Mouse (Mus musculus): ENCODE results near the gene Lmcd1. TPM values are rescaled to one million over a fixed set of nuclear protein-coding genes. Genes with fewer than 3 reads are reported as not detected.

Gene Lmcd1
- polyA plus RNA-seq, 1 experiment from 2014 or later = 13.1 TPM

GRCm38 (mm10) chr6:112293320-112293719, 19.8 kb downstream of the Lmcd1 start:
- H3K9me3 ChIP-seq (replicated peaks) = no peaks in the 10 kb centered on the region
- no peaks in the 10 kb centered on the region for H3K4me1 ChIP-seq
- H3K4me2 ChIP-seq (replicated peaks) = no peak overlapping the region
- no peak overlapping the region for H3K27ac ChIP-seq
- H3K27me3 ChIP-seq = no peaks in the 10 kb centered on the region
- H3K9ac ChIP-seq = no peak overlapping the region
- no peaks in the 10 kb centered on the region for H3K36me3 ChIP-seq
- no peak for ATAC-seq (ENCODE audit: low FRiP score)
- WGBS = 64% methylated on average over 5 of the region's 5 CpGs
- H3K4me3 ChIP-seq = no peak overlapping the region

GRCm38 (mm10) chr6:112295269-112295668, 21.7 kb downstream of the Lmcd1 start:
- Histone ChIP-seq H3K4me2 (replicated peaks) (no peak overlapping the region), H3K9me3 (replicated peaks) (no peaks in the 10 kb centered on the region), H3K27ac (no peak overlapping the region), H3K36me3 (no peaks in the 10 kb centered on the region), H3K27me3 (no peaks in the 10 kb centered on the region), H3K4me3 (no peak overlapping the region), H3K4me1 (no peaks in the 10 kb centered on the region), H3K9ac (no peak overlapping the region)
- ATAC-seq (ENCODE audit: low FRiP score) = no peak
- 81% methylated on average over 3 of the region's 3 CpGs for WGBS

- no peak for ATAC-seq (ENCODE audit: low FRiP score)
These were observed 26.6 kb downstream of the Lmcd1 start for GRCm38 (mm10) chr6:112300146-112300545.

GRCm38 (mm10) chr6:112300633-112301032, 27.1 kb downstream of the Lmcd1 start:
- ATAC-seq (ENCODE audit: low FRiP score) = no peak

More at GRCm38 (mm10) chr6:112300146-112300545, 26.6 kb downstream of the Lmcd1 start:
- H3K4me1 ChIP-seq = no peaks in the 10 kb centered on the region
- no peak overlapping the region for H3K27ac ChIP-seq
- H3K9ac ChIP-seq = no peak overlapping the region
- H3K4me2 ChIP-seq (replicated peaks) = no peak overlapping the region
- H3K9me3 ChIP-seq (replicated peaks) = no peaks in the 10 kb centered on the region
- no peaks in the 10 kb centered on the region for H3K27me3 ChIP-seq
- no peaks in the 10 kb centered on the region for H3K36me3 ChIP-seq
- 79% methylated on average over 7 of the region's 7 CpGs for WGBS
- no peak overlapping the region for H3K4me3 ChIP-seq

GRCm38 (mm10) chr6:112302248-112302647, 28.7 kb downstream of the Lmcd1 start:
- no peak for ATAC-seq (ENCODE audit: low FRiP score)
- no peak overlapping the region for H3K4me3 ChIP-seq
- H3K36me3 ChIP-seq = no peaks in the 10 kb centered on the region
- H3K9me3 ChIP-seq (replicated peaks) = no peaks in the 10 kb centered on the region
- H3K27me3 ChIP-seq = no peaks in the 10 kb centered on the region
- H3K27ac ChIP-seq = no peak overlapping the region
- 83% methylated on average over 7 of the region's 7 CpGs for WGBS
- no peak overlapping the region for H3K4me2 ChIP-seq (replicated peaks)
- no peak overlapping the region for H3K9ac ChIP-seq
- no peaks in the 10 kb centered on the region for H3K4me1 ChIP-seq

More at GRCm38 (mm10) chr6:112300633-112301032, 27.1 kb downstream of the Lmcd1 start:
- Histone ChIP-seq H3K9ac (no peak overlapping the region), H3K4me2 (replicated peaks) (no peak overlapping the region), H3K27me3 (no peaks in the 10 kb centered on the region), H3K4me1 (no peaks in the 10 kb centered on the region), H3K36me3 (no peaks in the 10 kb centered on the region), H3K27ac (no peak overlapping the region), H3K4me3 (no peak overlapping the region), H3K9me3 (replicated peaks) (no peaks in the 10 kb centered on the region)
- 89% methylated on average over 1 of the region's 1 CpGs for WGBS

- Histone ChIP-seq H3K4me3 (no peak overlapping the region), H3K9ac (no peak overlapping the region), H3K27ac (no peak overlapping the region), H3K4me1 (no peaks in the 10 kb centered on the region), H3K36me3 (no peaks in the 10 kb centered on the region), H3K9me3 (replicated peaks) (no peaks in the 10 kb centered on the region), H3K4me2 (replicated peaks) (no peak overlapping the region), H3K27me3 (no peaks in the 10 kb centered on the region)
- ATAC-seq (ENCODE audit: low FRiP score) = no peak
- WGBS = 79% methylated on average over 9 of the region's 9 CpGs
These were observed 29.3 kb downstream of the Lmcd1 start for GRCm38 (mm10) chr6:112302814-112303383.

- no peaks in the 10 kb centered on the region for H3K27me3 ChIP-seq
- H3K9ac ChIP-seq = no peak overlapping the region
- H3K36me3 ChIP-seq = no peaks in the 10 kb centered on the region
- H3K4me1 ChIP-seq = no peaks in the 10 kb centered on the region
- H3K27ac ChIP-seq = no peak overlapping the region
- no peaks in the 10 kb centered on the region for H3K9me3 ChIP-seq (replicated peaks)
- no peak overlapping the region for H3K4me3 ChIP-seq
- ATAC-seq (ENCODE audit: low FRiP score) = no peak
- H3K4me2 ChIP-seq (replicated peaks) = no peak overlapping the region
- 67% methylated on average over 8 of the region's 8 CpGs for WGBS
These were observed 31.2 kb downstream of the Lmcd1 start for GRCm38 (mm10) chr6:112304751-112305150.

- H3K27me3 ChIP-seq = no peaks in the 10 kb centered on the region
- H3K36me3 ChIP-seq = no peaks in the 10 kb centered on the region
- no peaks in the 10 kb centered on the region for H3K4me1 ChIP-seq
- ATAC-seq (ENCODE audit: low FRiP score) = no peak
- no peak overlapping the region for H3K4me3 ChIP-seq
- no peaks in the 10 kb centered on the region for H3K9me3 ChIP-seq (replicated peaks)
- H3K4me2 ChIP-seq (replicated peaks) = no peak overlapping the region
- WGBS = 61% methylated on average over 6 of the region's 6 CpGs
- no peak overlapping the region for H3K9ac ChIP-seq
- no peak overlapping the region for H3K27ac ChIP-seq
These were observed 35.9 kb downstream of the Lmcd1 start for GRCm38 (mm10) chr6:112309330-112309938.

GRCm38 (mm10) chr6:112311385-112311784, 37.8 kb downstream of the Lmcd1 start:
- ATAC-seq (ENCODE audit: low FRiP score) = no peak
- H3K36me3 ChIP-seq = no peaks in the 10 kb centered on the region
- no peak overlapping the region for H3K9ac ChIP-seq
- no peaks in the 10 kb centered on the region for H3K9me3 ChIP-seq (replicated peaks)
- WGBS = 52% methylated on average over 4 of the region's 4 CpGs
- H3K4me2 ChIP-seq (replicated peaks) = no peak overlapping the region
- no peak overlapping the region for H3K27ac ChIP-seq
- no peaks in the 10 kb centered on the region for H3K4me1 ChIP-seq
- H3K27me3 ChIP-seq = no peaks in the 10 kb centered on the region
- H3K4me3 ChIP-seq = no peak overlapping the region

- Histone ChIP-seq H3K4me1 (no peaks in the 10 kb centered on the region), H3K27ac (no peak overlapping the region), H3K4me2 (replicated peaks) (no peak overlapping the region), H3K36me3 (no peaks in the 10 kb centered on the region), H3K4me3 (no peak overlapping the region), H3K9me3 (replicated peaks) (no peaks in the 10 kb centered on the region), H3K9ac (no peak overlapping the region), H3K27me3 (no peaks in the 10 kb centered on the region)
- ATAC-seq (ENCODE audit: low FRiP score) = no peak
- WGBS = 87% methylated on average over 4 of the region's 4 CpGs
These were observed 45.9 kb downstream of the Lmcd1 start for GRCm38 (mm10) chr6:112319449-112319848.

GRCm38 (mm10) chr6:112320679-112321078, 47.1 kb downstream of the Lmcd1 start:
- Histone ChIP-seq H3K4me3 (no peak overlapping the region), H3K27me3 (no peaks in the 10 kb centered on the region), H3K36me3 (no peaks in the 10 kb centered on the region), H3K27ac (no peak overlapping the region), H3K9me3 (replicated peaks) (no peaks in the 10 kb centered on the region), H3K4me2 (replicated peaks) (no peak overlapping the region), H3K9ac (no peak overlapping the region), H3K4me1 (no peaks in the 10 kb centered on the region)
- WGBS = 32% methylated on average over 5 of the region's 5 CpGs
- no peak for ATAC-seq (ENCODE audit: low FRiP score)

GRCm38 (mm10) chr6:112322916-112323315, 49.4 kb downstream of the Lmcd1 start:
- H3K27ac ChIP-seq = no peak overlapping the region
- no peaks in the 10 kb centered on the region for H3K36me3 ChIP-seq
- H3K9ac ChIP-seq = no peak overlapping the region
- no peak overlapping the region for H3K4me3 ChIP-seq
- H3K27me3 ChIP-seq = no peaks in the 10 kb centered on the region
- 81% methylated on average over 5 of the region's 5 CpGs for WGBS
- H3K4me1 ChIP-seq = no peaks in the 10 kb centered on the region
- no peak for ATAC-seq (ENCODE audit: low FRiP score)
- H3K9me3 ChIP-seq (replicated peaks) = no peaks in the 10 kb centered on the region
- no peak overlapping the region for H3K4me2 ChIP-seq (replicated peaks)

- no peak overlapping the region for H3K27ac ChIP-seq
- H3K36me3 ChIP-seq = no peaks in the 10 kb centered on the region
- H3K4me1 ChIP-seq = no peaks in the 10 kb centered on the region
- H3K4me2 ChIP-seq (replicated peaks) = no peak overlapping the region
- no peaks in the 10 kb centered on the region for H3K27me3 ChIP-seq
- WGBS = over 99% methylated on average over 3 of the region's 3 CpGs
- no peak for ATAC-seq (ENCODE audit: low FRiP score)
- no peak overlapping the region for H3K4me3 ChIP-seq
- H3K9ac ChIP-seq = no peak overlapping the region
- no peaks in the 10 kb centered on the region for H3K9me3 ChIP-seq (replicated peaks)
These were observed 51.7 kb downstream of the Lmcd1 start for GRCm38 (mm10) chr6:112325213-112325612.

Measured in hindbrain, embryonic 12.5 days (tissue).